Mouse (Mus musculus) forebrain, embryonic 11.5 days (tissue): ENCODE results near the gene Gm3646. TPM values are rescaled to one million over a fixed set of nuclear protein-coding genes. Genes with fewer than 3 reads are reported as not detected.

Experiments
- ATAC-seq: fragments of 200-750 bp; cut with Nextera tagmentation; replicated peaks from 2 replicates; pipeline ENCODE4 v1.8.0; 2017; ENCODE audit warnings: moderate TSS enrichment; ENCODE audit not compliant: low FRiP score
- DNase-seq: peaks from one replicate; pipeline ENCODE4 v3.0.0-alpha.2; 2017; ENCODE audit warnings: low spot score
- H3K27ac ChIP-seq: fragments of 300-500 bp; sonication (generic); 2 replicates; pipeline ENCODE4 v1.5.1; 2014; ENCODE audit warnings: low read depth, low read length
- H3K27me3 ChIP-seq: fragments of 300-500 bp; sonication (generic); 2 replicates; pipeline ENCODE4 v1.6.1; 2014; ENCODE audit warnings: mild to moderate bottlenecking, low read length, mixed read lengths; ENCODE audit not compliant: control insufficient read depth, insufficient read depth
- H3K36me3 ChIP-seq: fragments of 300-500 bp; sonication (generic); 2 replicates; pipeline ENCODE4 v1.6.1; 2014; ENCODE audit warnings: mild to moderate bottlenecking, low read length, moderate library complexity, mixed read lengths; ENCODE audit not compliant: control insufficient read depth, insufficient read depth
- H3K4me1 ChIP-seq: fragments of 300-500 bp; sonication (generic); replicated peaks from 2 replicates; pipeline ENCODE4 v1.6.1; 2014; ENCODE audit warnings: low read length, mixed read lengths; ENCODE audit not compliant: control insufficient read depth, insufficient read depth
- H3K4me2 ChIP-seq: fragments of 300-500 bp; sonication (generic); 2 replicates; pipeline ENCODE4 v1.6.1; 2014; ENCODE audit warnings: low read depth, mild to moderate bottlenecking, low read length, moderate library complexity, mixed read lengths; ENCODE audit not compliant: severe bottlenecking
- H3K4me3 ChIP-seq: fragments of 300-500 bp; sonication (generic); 2 replicates; pipeline ENCODE4 v1.5.1; 2014; ENCODE audit warnings: low read depth, low read length
- H3K9ac ChIP-seq: fragments of 300-500 bp; sonication (generic); 2 replicates; pipeline ENCODE4 v1.6.1; 2014; ENCODE audit warnings: low read length
- H3K9me3 ChIP-seq: fragments of 300-500 bp; sonication (generic); 2 replicates; pipeline ENCODE4 v1.6.1; 2016; ENCODE audit warnings: low read length, mixed read lengths; ENCODE audit not compliant: control insufficient read depth
- WGBS: fragments of 180-500 bp; shearing (Covaris S2); extraction: QIAGEN DNeasy Blood & Tissue Kit; methylation state at CpG from one replicate; pipeline ENCODE4 v1.1.7; 2014; 5-methylcytosine and 5-hydroxymethylcytosine counted together
- polyA plus RNA-seq: library from polyadenylated mRNA; unstranded; fragments of >200 nt; fragmentation: Nextera tagmentation; extraction: Ambion mirVana; gene quantifications from 2 replicates; pipeline ENCODE4 v1.2.1, GENCODE M21; 2014

The Gm3646 gene
- polyA plus RNA-seq, 1 experiment from 2014 or later: not detected

DNA sequence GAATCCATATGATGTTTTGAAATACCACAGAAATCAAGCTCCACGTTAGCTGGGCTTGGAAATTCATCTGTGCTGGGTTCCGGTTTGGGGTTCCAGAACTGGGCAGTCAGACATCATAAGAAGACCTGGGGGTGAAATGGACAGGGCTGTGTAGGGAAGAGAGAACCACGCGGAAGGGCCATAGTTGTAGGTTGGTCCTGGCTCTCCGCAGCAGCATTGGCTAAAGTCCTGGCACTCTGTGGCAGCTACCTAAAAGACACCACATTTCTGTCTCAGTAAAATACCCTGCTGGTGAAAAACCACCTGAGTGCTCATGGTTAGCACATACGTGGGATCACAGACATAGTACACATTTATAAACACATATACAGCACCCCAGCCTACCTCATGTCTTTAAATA, 343 bp downstream of the Gm3646 start:
- ATAC-seq: no peak
- no peaks in the 10 kb centered on the region for H3K4me1 ChIP-seq
- no peak for DNase-seq
- H3K27ac ChIP-seq: no peak overlapping the region
- no peak overlapping the region for H3K9ac ChIP-seq
- H3K27me3 ChIP-seq: no peaks in the 10 kb centered on the region
- no peak overlapping the region for H3K4me2 ChIP-seq
- no peaks in the 10 kb centered on the region for H3K36me3 ChIP-seq
- 89% methylated on average over 6 of the region's 6 CpGs for WGBS
- no peak overlapping the region for H3K4me3 ChIP-seq
- no peaks in the 10 kb centered on the region for H3K9me3 ChIP-seq

GRCm38 (mm10) chr1:39802946-39803345, 2.2 kb downstream of the Gm3646 start:
- Histone ChIP-seq H3K4me3 (no peak overlapping the region), H3K9me3 (no peaks in the 10 kb centered on the region), H3K27me3 (no peaks in the 10 kb centered on the region), H3K27ac (no peak overlapping the region), H3K36me3 (no peaks in the 10 kb centered on the region), H3K4me1 (no peaks in the 10 kb centered on the region), H3K4me2 (no peak overlapping the region), H3K9ac (no peak overlapping the region)
- no peak for DNase-seq
- WGBS: 85% methylated on average over 7 of the region's 7 CpGs
- no peak for ATAC-seq

DNA sequence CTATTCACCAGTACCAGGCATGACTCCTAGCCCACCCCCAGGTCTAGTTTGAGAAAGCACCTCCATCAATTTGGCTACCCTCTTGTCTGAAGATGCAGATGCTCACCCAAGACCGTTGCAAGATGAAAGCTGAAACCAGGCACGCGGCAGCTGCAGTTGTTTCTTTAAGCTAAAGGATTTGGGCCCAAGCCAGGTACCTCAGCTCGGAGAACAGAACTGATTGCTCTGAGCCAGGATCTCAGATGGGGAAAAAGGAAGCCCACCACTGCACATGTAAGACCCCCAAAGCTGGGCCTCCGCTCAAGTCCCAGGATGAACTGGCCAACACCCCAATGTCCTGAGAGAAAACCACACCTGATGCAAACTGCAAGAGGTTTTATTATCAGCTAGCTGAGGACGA, 7.6 kb downstream of the Gm3646 start:
- H3K4me2 ChIP-seq: no peak overlapping the region
- WGBS: 87% methylated on average over 6 of the region's 6 CpGs
- H3K27me3 ChIP-seq: no peaks in the 10 kb centered on the region
- no peak overlapping the region for H3K27ac ChIP-seq
- no peak overlapping the region for H3K9ac ChIP-seq
- H3K4me3 ChIP-seq: no peak overlapping the region
- no peaks in the 10 kb centered on the region; the same call in 1 of the 2 replicates for H3K9me3 ChIP-seq
- H3K4me1 ChIP-seq: no peaks in the 10 kb centered on the region
- ATAC-seq: no peak
- no peak for DNase-seq
- H3K36me3 ChIP-seq: no peaks in the 10 kb centered on the region

DNA sequence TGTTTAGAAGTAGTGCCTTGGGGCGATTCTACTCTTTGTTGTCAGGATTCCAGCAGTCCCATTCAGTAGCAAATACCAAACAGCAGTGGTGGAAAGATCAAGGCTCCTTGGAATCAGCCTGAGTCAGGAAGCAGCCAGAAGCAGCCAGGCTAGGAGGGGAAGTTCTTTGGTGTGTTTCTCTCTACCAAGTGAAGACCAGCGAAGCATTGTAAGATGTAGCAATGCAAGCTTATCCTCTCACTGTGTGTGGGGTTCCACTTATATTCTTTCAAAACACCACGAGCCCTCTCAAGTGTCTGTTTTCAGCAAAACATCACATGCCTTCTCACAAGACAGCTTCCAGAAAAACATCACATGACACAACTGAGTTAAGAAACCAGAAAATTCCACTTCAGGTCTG, 8.4 kb downstream of the Gm3646 start:
- Histone ChIP-seq H3K4me2 (no peak overlapping the region), H3K36me3 (no peaks in the 10 kb centered on the region), H3K27ac (no peak overlapping the region), H3K27me3 (no peaks in the 10 kb centered on the region), H3K4me1 (no peaks in the 10 kb centered on the region), H3K9me3 (no peaks in the 10 kb centered on the region; the same call in 1 of the 2 replicates), H3K9ac (no peak overlapping the region), H3K4me3 (no peak overlapping the region)
- ATAC-seq (no peak), DNase-seq (no peak)
- 84% methylated on average over 3 of the region's 3 CpGs for WGBS

GRCm38 (mm10) chr1:39784632-39785031, 20.5 kb downstream of the Gm3646 start:
- no peak overlapping the region for H3K27ac ChIP-seq
- no peaks in the 10 kb centered on the region for H3K27me3 ChIP-seq
- H3K4me3 ChIP-seq: no peak overlapping the region
- WGBS: 86% methylated on average over 5 of the region's 5 CpGs
- no peaks in the 10 kb centered on the region for H3K36me3 ChIP-seq
- ATAC-seq (no peak), DNase-seq (no peak)
- H3K4me2 ChIP-seq: no peak overlapping the region
- H3K4me1 ChIP-seq: no peaks in the 10 kb centered on the region
- H3K9ac ChIP-seq: no peak overlapping the region
- no peaks in the 10 kb centered on the region for H3K9me3 ChIP-seq

DNA sequence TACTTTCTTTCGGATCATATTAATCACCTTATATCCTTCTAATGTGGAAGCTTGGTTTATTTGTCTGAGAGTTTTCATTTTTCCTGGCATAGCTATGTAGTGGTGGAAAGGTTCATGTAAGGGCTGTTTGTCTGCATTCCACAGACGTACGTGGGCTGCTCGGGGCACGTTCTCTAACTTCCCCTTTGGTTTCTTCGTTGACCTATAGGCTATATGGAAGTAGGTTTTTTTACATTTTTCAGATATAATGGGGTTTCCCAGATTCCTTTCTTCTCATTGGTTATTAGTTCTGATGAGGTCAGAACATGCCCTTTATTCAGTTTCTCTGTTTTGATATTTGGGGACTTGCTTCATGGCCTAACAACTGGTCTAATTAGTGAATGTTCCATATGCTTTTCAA, 23.3 kb downstream of the Gm3646 start:
- Histone ChIP-seq H3K4me1 (no peaks in the 10 kb centered on the region), H3K36me3 (no peaks in the 10 kb centered on the region), H3K4me3 (no peak overlapping the region), H3K9me3 (no peaks in the 10 kb centered on the region), H3K4me2 (no peak overlapping the region), H3K27me3 (no peaks in the 10 kb centered on the region), H3K27ac (no peak overlapping the region), H3K9ac (no peak overlapping the region)
- WGBS: 95% methylated on average over 6 of the region's 6 CpGs
- DNase-seq (no peak), ATAC-seq (no peak)

DNA sequence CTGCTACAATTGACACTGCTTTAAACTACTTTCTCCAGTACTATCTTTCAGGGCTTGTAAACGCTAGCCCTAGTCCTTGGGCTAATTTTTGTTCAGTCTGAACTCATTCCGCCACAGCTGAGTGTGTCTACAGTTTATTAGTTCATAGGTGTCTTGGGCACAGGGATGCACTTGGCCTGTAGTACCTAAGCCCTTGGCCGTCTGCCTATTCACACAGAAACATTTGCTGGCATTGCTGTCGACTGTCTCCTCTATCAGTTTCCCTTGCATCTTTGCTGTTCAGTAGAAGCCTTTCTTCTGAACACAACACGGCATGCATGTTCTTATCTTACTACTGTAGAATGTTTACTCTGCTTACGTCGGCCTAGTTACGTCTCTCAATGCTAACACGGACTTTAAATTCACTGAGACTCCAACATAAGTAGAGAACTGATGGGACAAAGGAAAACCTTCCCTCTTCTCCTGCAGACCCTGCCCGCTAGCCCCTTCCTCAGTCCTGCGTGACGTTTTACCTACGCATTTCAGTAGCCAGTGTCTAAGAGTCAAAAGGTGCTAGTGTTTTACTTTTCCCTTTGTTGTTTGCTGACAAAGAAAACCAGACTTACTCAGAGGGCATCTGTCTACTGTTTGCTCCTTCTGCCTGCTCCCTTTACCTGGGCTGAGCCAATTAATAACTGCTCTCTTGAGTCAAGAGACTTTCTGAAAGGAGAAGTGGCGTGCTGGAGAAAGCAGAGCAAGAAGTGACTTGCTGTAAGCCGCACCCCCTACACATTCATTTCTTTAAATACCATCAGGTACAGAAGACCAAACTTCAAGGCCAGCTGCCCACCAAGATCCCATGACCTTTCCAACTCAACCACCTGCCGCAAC, 25.8 kb downstream of the Gm3646 start:
- DNase-seq: no peak
- WGBS: 91% methylated on average over 16 of the region's 16 CpGs
- no peak for ATAC-seq

DNA sequence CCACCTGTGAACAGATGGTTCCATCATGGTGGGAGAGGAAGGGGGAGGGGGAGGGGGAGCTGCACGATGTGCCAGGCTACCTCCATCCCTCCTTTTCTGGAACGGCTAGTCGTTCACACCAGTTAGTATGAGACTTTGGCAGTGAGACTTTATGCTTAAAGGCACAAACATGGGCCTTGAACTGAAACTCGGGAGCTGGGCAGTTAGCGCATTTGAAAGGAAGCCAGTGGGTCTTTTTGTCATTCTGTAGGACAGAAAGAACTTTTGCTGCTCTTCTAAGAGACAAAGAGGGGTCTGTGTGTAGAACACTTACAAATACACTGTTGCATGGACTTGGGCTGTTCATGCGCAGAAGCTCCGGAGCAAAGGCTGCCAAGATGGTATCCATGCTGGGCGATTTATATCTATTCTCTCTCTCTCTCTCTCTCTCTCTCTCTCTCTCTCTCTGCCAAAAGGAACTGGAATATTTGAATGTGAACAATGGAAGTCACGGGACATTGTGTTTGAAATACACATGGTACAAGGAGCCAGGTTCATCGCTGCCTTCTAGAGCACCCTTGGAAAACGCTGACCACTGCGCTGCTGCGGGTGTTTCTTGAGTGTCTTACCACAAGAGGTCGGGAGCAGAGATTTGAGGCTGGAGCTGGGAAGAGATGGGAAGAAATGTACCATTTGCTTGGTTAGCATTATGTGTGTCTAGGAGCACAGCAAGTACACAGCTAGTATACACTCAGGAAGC, 31.0 kb downstream of the Gm3646 start:
- H3K36me3 ChIP-seq: no peaks in the 10 kb centered on the region
- H3K4me3 ChIP-seq: no peak overlapping the region
- ATAC-seq: no peak
- 84% methylated on average over 14 of the region's 14 CpGs for WGBS
- H3K27me3 ChIP-seq: no peaks in the 10 kb centered on the region
- H3K9me3 ChIP-seq: no peaks in the 10 kb centered on the region
- no peaks in the 10 kb centered on the region for H3K4me1 ChIP-seq
- no peak overlapping the region for H3K9ac ChIP-seq
- H3K4me2 ChIP-seq: no peak overlapping the region
- no peak for DNase-seq
- H3K27ac ChIP-seq: no peak overlapping the region

More for the DNA sequence above, 25.8 kb downstream of the Gm3646 start:
- no peaks in the 10 kb centered on the region for H3K4me1 ChIP-seq
- H3K27me3 ChIP-seq: no peaks in the 10 kb centered on the region
- H3K36me3 ChIP-seq: no peaks in the 10 kb centered on the region
- no peak overlapping the region for H3K4me2 ChIP-seq
- H3K27ac ChIP-seq: no peak overlapping the region
- no peak overlapping the region for H3K4me3 ChIP-seq
- no peaks in the 10 kb centered on the region for H3K9me3 ChIP-seq
- no peak overlapping the region for H3K9ac ChIP-seq
